Mouse (Mus musculus) monocyte, adult 59 days (primary cell): ENCODE data around the gene Pithd1. TPM values are rescaled to one million over a fixed set of nuclear protein-coding genes. Genes with fewer than 3 reads are reported as not detected.

Experiments used
- total RNA-seq, 2 experiments: library from RNA; stranded (reverse); gene quantifications; one replicate each; pipeline ENCODE4 v1.2.4; 2023

The Pithd1 gene
- 10 to 100 TPM; 23.2 to 23.9 TPM for total RNA-seq

DNA sequence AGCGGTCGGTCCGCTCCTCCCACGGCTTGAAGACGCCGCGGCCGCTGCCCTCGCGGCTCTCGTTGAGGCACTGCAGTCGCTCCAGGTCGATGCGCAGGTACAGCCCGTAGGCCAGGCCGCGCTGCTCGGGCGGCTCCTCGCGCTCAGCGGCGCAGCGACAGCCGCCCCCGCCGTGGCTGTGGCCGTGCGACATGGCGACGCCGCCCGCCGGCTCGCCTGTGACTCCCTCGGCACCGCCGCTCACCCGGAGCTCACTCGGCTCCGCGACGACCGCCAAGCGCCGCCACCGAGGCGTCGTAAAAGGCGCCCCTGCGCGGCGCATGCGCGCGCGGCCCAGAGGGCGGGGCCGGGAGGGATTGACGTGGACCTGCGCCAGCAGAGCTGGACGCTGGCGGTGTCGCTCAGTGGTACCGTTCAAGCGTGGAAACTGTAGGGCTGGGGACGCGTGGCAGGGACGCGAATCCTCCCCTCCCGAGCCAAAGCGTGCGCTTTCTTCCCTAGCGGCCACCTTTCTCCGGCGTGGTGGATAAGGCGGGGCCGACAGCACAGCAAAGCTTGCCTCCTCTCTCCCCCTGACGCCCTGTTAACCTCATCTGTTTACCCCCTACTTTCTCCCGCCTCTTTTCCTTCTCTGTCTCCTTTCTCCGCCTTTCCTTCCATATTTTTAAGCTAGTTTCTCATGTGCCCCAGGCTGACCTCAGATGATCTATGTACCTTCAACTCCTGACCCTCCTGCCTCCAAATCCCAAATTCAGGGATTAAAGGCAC, at the start of gene Pithd1:
Gene Pithd1 (minus strand): TSS at position 322 of the 768 bp plus-strand sequence.

GRCm38 (mm10) chr4:136021549-136022047, 34.5 kb upstream of the Pithd1 start, which contains the start of gene Eloa:
Eloa (minus strand) TSS chr4:136021763.

DNA sequence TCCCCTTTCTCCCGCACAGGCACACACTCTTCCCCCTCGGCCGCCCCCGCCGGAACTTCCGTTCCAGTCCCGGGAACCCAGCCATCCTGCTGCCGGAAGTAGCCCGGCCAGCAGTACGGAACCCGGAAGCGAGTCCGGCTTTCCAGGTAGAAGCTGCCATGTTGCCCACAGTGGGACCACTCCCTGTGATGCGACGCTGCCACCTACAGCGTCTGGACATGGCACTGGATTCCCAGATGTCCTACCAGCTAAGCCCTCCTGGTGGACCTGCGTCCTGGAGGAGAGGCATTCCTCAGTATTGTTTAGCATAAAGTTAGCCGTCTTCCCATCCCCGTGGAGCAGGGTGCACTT, 14.5 kb downstream of the Pithd1 start, which contains the start of gene Lypla2:
Gene Lypla2 (minus strand): TSS at position 71 of the 351 bp plus-strand sequence.

GRCm38 (mm10) chr4:135963457-135964193, 23.4 kb downstream of the Pithd1 start, which contains the start of gene Gale:
Gale (plus strand) TSS chr4:135963727.

DNA sequence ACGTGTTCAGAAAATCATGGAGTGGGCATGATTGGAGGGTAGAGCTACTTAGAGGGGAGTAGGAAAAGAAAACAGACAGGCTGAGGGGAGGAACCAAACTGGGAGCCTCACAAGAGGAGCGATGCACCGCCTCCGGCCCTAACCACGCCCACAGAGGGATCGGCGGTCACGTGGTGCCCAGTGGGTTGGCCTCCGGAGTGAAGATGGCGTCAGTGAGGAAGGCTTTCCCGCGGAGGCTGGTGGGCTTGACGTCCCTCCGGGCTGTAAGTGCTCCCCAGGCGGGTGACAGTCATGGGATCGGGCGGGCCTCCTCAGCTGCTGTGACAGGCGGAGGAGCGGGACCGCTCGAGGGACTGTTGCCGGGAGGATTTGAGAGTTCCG, 40.8 kb downstream of the Pithd1 start, which contains the start of gene Hmgcl:
Gene Hmgcl (plus strand): TSS at position 171 of the 381 bp plus-strand sequence.

Other genes with a start within 250 kb of the Pithd1 start
- gene Myom3, start 227.5 kb downstream of the Pithd1 start, total RNA-seq = under 1 TPM in 1 of 2 experiments, not detected in 1; 0.24 TPM
- gene Srsf10, start 131.5 kb downstream of the Pithd1 start, total RNA-seq = 100 to 1,000 TPM; 100 to 109 TPM
- gene Pnrc2, start 113.4 kb downstream of the Pithd1 start, total RNA-seq = 100 to 1,000 TPM; 137 to 150 TPM
- 10 to 100 TPM; 16.9 to 20.3 TPM for gene Cnr2, start 91.9 kb downstream of the Pithd1 start, total RNA-seq
- 100 to 1,000 TPM; 186 to 202 TPM for gene Fuca1, start 66.5 kb downstream of the Pithd1 start, total RNA-seq
- 10 to 100 TPM; 59.2 to 65.1 TPM for gene Hmgcl, start 40.8 kb downstream of the Pithd1 start, total RNA-seq
- 1 to 10 TPM; 7.9 to 9.4 TPM for gene Gale, start 23.5 kb downstream of the Pithd1 start, total RNA-seq
- 10 to 100 TPM; 93.1 to 95.1 TPM for gene Lypla2, start 14.6 kb downstream of the Pithd1 start, total RNA-seq
- gene Eloa, start 34.5 kb upstream of the Pithd1 start, total RNA-seq = 10 to 100 TPM; 67.4 to 70.3 TPM
- 100 to 1,000 TPM; 643 to 744 TPM for gene Rpl11, start 66.2 kb upstream of the Pithd1 start, total RNA-seq
- 10 to 100 TPM; 38.4 to 43.4 TPM for gene Id3, start 156.2 kb upstream of the Pithd1 start, total RNA-seq
- 10 to 100 TPM; 40.7 to 45.3 TPM for gene E2f2, start 185.1 kb upstream of the Pithd1 start, total RNA-seq
- gene Asap3, start 219.1 kb upstream of the Pithd1 start, total RNA-seq = under 1 TPM in 1 of 2 experiments, not detected in 1; 0.24 TPM